Mouse (Mus musculus) neural tube, embryonic 15.5 days (tissue): Measurements from ENCODE around the gene Foxc1. TPM values are rescaled to one million over a fixed set of nuclear protein-coding genes. Genes with fewer than 3 reads are reported as not detected.

ENCODE experiments used
- ATAC-seq: fragments of 200-750 bp; cut with Nextera tagmentation; 2 replicates; pipeline ENCODE4 v1.8.0; 2017; ENCODE audit warnings: mild to moderate bottlenecking, moderate TSS enrichment, moderate library complexity; ENCODE audit not compliant: low FRiP score
- H3K27ac ChIP-seq: fragments of 300-500 bp; sonication (generic); replicated peaks from 2 replicates; pipeline ENCODE4 v1.5.1; 2015; ENCODE audit warnings: mild to moderate bottlenecking, inconsistent platforms
- H3K27me3 ChIP-seq: fragments of 300-500 bp; sonication (generic); replicated peaks from 2 replicates; pipeline ENCODE4 v1.6.1; 2015; ENCODE audit warnings: inconsistent platforms
- H3K36me3 ChIP-seq: fragments of 300-500 bp; sonication (generic); 2 replicates; pipeline ENCODE4 v1.6.1; 2015; ENCODE audit warnings: inconsistent platforms
- H3K4me1 ChIP-seq: fragments of 300-500 bp; sonication (generic); 2 replicates; pipeline ENCODE4 v1.6.1; 2015; ENCODE audit warnings: inconsistent platforms
- H3K4me2 ChIP-seq: fragments of 300-500 bp; sonication (generic); 2 replicates; pipeline ENCODE4 v1.6.1; 2015; ENCODE audit warnings: inconsistent platforms, mild to moderate bottlenecking, moderate library complexity
- H3K4me3 ChIP-seq: fragments of 300-500 bp; sonication (generic); replicated peaks from 2 replicates; pipeline ENCODE4 v1.5.1; 2015; ENCODE audit warnings: mild to moderate bottlenecking, inconsistent platforms
- H3K9ac ChIP-seq: fragments of 300-500 bp; sonication (generic); replicated peaks from 2 replicates; pipeline ENCODE4 v1.6.1; 2015; ENCODE audit warnings: mild to moderate bottlenecking, inconsistent platforms
- H3K9me3 ChIP-seq: fragments of 300-500 bp; sonication (generic); replicated peaks from 2 replicates; pipeline ENCODE4 v1.6.1; 2016; ENCODE audit warnings: inconsistent platforms
- WGBS: fragments of 180-500 bp; shearing (Covaris S2); methylation state at CpG from one replicate; pipeline ENCODE4 v1.1.7; 2015; ENCODE audit warnings: mixed read lengths; 5-methylcytosine and 5-hydroxymethylcytosine counted together
- polyA plus RNA-seq: library from polyadenylated mRNA; unstranded; fragments of >200 nt; fragmentation: Nextera tagmentation; extraction: Ambion mirVana; gene quantifications from 2 replicates; pipeline ENCODE4 v1.2.1, GENCODE M21; 2015

The Foxc1 gene
- polyA plus RNA-seq, 1 experiment from 2014 or later, result 1.1 TPM

DNA sequence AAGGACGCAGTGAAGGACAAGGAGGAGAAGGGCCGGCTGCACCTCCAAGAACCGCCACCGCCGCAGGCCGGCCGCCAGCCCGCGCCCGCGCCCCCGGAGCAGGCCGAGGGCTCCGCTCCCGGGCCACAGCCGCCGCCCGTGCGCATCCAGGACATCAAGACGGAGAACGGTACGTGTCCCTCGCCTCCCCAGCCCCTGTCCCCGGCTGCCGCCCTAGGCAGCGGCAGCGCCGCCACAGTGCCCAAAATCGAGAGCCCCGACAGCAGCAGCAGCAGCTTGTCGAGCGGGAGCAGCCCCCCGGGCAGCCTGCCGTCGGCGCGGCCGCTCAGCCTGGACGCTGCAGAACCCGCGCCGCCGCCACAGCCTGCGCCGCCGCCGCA, 1.3 kb downstream of the Foxc1 start:
- H3K27ac ChIP-seq, result peak overlapping the region; percentile 71; the same call in 1 of the 2 replicates
- H3K36me3 ChIP-seq, result no peaks in the 10 kb centered on the region
- peak overlapping the region; percentile 44 for H3K4me3 ChIP-seq
- H3K27me3 ChIP-seq, result peaks cover 72% of the 10 kb centered on the region
- H3K4me2 ChIP-seq, result peak overlapping the region; percentile 74
- H3K9me3 ChIP-seq, result no peaks in the 10 kb centered on the region
- peaks cover 40% of the 10 kb centered on the region for H3K4me1 ChIP-seq
- peak overlapping the region; percentile 38 for H3K9ac ChIP-seq
- no peak for ATAC-seq
- under 1% methylated on average over 46 of the region's 47 CpGs for WGBS

DNA sequence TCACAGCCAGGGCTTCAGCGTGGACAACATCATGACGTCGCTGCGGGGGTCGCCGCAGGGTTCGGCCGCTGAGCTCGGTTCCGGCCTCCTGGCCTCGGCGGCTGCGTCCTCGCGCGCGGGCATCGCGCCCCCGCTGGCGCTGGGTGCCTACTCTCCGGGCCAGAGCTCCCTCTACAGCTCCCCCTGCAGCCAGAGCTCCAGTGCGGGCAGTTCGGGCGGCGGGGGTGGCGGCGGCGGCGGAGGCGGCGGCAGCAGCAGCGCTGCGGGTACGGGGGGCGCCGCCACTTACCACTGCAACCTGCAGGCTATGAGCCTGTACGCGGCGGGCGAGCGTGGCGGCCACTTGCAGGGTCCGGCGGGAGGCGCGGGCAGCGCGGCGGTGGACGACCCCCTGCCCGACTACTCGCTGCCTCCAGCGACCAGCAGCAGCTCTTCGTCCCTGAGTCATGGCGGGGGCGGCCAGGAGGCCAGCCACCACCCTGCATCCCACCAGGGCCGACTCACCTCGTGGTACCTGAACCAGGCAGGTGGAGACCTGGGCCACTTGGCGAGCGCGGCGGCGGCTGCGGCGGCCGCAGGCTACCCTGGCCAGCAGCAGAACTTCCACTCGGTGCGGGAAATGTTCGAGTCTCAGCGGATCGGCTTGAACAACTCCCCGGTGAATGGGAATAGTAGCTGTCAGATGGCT, 1.8 kb downstream of the Foxc1 start:
- WGBS, result under 1% methylated on average over 55 of the region's 73 CpGs
- Histone ChIP-seq H3K9ac (peak overlapping the region; percentile 38; the same call in 1 of the 2 replicates), H3K4me3 (peak overlapping the region; percentile 44), H3K27me3 (peaks cover 74% of the 10 kb centered on the region), H3K4me1 (peaks cover 40% of the 10 kb centered on the region), H3K36me3 (no peaks in the 10 kb centered on the region), H3K9me3 (no peaks in the 10 kb centered on the region), H3K27ac (peak overlapping the region; percentile 71), H3K4me2 (peak overlapping the region; percentile 74)
- ATAC-seq, result no peak

DNA sequence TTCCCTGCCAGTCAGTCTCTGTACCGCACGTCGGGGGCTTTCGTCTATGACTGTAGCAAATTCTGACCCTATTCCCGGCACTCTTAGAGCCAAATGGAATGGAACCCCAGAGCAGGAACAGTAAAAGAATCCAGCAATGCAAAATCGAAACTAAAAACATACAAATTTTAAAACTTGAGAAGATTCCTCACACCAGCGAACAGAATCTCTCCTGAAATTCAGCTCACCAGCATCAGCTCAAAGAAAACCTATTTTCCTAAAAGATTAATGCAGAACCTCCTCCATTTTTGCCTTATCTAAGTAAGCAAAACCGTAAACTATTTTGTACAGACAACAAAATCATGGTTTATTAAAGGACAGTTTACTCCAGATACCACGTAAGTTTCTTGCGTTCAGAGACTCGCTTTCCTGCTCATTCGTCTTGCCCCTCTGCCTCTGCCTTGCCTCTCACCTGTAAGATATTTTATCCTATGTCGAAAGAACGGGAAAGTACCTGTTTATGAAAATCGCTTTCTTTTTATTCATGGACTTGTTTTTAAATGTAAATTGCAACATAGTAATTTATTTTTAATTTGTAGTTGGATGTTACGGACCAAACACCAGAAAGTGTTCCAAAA, 2.5 kb downstream of the Foxc1 start:
- no peaks in the 10 kb centered on the region for H3K36me3 ChIP-seq
- H3K4me1 ChIP-seq, result peaks cover 40% of the 10 kb centered on the region
- no peak overlapping the region for H3K9ac ChIP-seq
- ATAC-seq, result no peak
- H3K27me3 ChIP-seq, result peaks cover 75% of the 10 kb centered on the region
- no peaks in the 10 kb centered on the region for H3K9me3 ChIP-seq
- 4% methylated on average over 16 of the region's 16 CpGs for WGBS
- H3K4me3 ChIP-seq, result peak overlapping the region; percentile 44
- peak overlapping the region; percentile 71 for H3K27ac ChIP-seq
- peak overlapping the region; percentile 74; the same call in 1 of the 2 replicates for H3K4me2 ChIP-seq

DNA sequence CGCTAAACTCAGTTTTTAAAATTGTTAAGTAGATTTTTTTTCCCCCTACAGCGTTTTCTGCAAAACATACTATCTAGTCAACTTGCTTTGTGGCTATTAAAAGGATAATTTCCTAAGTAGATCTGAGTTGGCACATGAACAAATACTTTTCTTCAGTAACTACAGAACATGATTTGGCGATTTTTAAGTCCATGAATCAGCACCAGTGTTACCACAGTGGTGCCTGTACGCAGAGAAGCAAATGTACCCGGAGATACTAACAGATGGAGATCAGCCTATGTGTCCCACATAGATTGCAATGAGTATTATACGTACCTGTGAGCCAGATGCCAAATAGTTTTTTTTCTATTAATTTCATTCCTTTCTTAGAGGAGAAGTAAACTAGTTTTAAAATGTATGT, 3.3 kb downstream of the Foxc1 start:
- Histone ChIP-seq H3K27ac (no peak overlapping the region), H3K36me3 (no peaks in the 10 kb centered on the region), H3K27me3 (peaks cover 77% of the 10 kb centered on the region), H3K4me1 (peaks cover 40% of the 10 kb centered on the region), H3K9me3 (no peaks in the 10 kb centered on the region), H3K4me2 (no peak overlapping the region), H3K4me3 (peak overlapping the region; percentile 26; the same call in 1 of the 2 replicates), H3K9ac (no peak overlapping the region)
- ATAC-seq, result no peak
- WGBS, result 8% methylated on average over 6 of the region's 6 CpGs

DNA sequence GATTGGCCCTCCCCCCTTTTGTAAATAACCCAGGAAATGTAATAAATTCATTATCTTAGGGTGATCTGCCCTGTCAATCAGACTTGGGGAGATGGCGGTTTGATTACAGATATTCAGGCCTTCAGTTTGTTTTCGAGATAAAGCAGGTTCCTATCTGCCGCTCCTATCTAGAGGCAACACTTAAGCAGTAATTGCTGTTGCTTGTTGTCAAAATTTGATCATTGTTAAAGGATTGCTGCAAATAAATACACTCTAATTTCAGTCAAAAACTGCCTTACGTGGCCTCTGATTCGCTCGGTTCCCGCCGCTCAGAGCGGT, 3.9 kb downstream of the Foxc1 start:
- Histone ChIP-seq H3K4me1 (peaks cover 40% of the 10 kb centered on the region), H3K9ac (peak overlapping the region; percentile 26; the same call in 1 of the 2 replicates), H3K9me3 (no peaks in the 10 kb centered on the region), H3K4me2 (peak overlapping the region; percentile 45), H3K27ac (peak overlapping the region; percentile 45; the same call in 1 of the 2 replicates), H3K4me3 (peak overlapping the region; percentile 33), H3K27me3 (peaks cover 77% of the 10 kb centered on the region), H3K36me3 (no peaks in the 10 kb centered on the region)
- WGBS, result 1% methylated on average over 9 of the region's 9 CpGs
- no peak for ATAC-seq

DNA sequence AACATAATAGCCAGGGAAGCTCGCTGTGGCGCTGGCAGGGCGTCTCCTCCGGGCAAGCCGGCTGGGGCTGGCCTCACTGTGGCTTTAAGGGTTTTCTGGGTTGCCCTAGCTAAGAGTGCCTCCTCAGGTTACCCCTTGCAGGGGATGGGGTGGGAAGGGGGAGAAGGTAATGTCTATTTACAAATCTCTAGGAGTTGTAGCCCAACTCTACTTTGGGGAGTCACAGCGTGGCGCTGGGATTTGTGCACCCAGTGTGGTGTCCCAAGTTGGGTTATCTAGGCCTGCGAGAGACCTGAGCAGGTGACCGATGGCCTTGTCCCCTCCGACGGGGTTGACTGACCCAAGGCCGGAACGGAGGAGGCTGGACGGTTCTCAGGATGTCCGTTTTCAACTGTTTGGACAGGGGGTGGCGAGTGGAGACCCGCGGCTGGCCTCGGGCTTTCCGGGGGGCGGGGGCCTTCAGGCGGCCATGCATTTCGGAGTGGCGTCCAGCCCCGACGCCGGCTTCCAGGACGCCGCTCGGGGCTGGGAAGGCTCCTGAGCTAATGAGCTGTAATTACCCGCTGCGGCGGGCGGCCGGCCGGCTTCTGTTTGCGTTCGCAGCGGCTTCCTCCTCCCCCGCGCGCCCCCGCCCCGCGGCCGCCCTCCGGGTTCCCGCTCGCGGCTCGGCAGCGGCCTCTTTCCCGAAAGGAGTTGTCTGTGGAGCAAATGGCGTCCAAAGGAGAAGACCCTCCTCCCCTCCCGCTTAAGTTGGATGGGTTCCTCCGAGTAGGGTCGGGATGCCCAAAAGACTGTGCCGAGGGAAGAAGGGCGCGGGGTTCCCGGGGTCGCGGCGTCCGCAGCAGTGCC, 4.5 kb downstream of the Foxc1 start:
- peak overlapping the region; percentile 45; the same call in 1 of the 2 replicates for H3K27ac ChIP-seq
- under 1% methylated on average over 58 of the region's 65 CpGs for WGBS

DNA sequence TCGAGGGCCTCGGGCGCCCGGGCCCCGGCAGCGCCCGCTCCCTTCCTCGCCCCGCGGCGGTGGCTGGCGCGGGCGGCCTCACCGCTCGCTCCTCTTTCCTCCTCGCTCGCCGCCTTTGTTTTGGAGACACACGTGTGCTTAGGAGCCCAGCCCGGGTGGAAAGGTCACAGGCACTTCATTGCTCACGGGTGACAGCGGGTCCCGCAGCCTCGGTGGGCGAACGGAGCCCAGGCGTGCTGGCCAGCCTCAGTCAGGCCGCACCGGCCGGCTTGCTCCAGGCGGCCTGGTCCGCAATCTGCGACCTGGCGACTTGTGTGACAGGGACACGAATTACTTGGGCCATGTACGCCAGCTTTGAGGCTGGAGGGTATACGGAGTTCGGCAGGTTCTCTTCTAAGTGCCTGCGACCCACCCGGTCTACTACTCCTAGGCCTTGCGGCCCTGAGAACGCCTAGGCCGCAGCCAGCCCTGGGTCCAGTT, 5.1 kb downstream of the Foxc1 start:
- H3K9me3 ChIP-seq, result no peaks in the 10 kb centered on the region
- no peak overlapping the region for H3K27ac ChIP-seq
- peak overlapping the region; percentile 33 for H3K4me3 ChIP-seq
- ATAC-seq, result no peak
- H3K4me1 ChIP-seq, result peaks cover 33% of the 10 kb centered on the region
- no peaks in the 10 kb centered on the region for H3K36me3 ChIP-seq
- peak overlapping the region; percentile 45 for H3K4me2 ChIP-seq
- peak overlapping the region; percentile 26; the same call in 1 of the 2 replicates for H3K9ac ChIP-seq
- 9% methylated on average over 44 of the region's 44 CpGs for WGBS
- peaks cover 78% of the 10 kb centered on the region for H3K27me3 ChIP-seq

More for the DNA sequence above, 4.5 kb downstream of the Foxc1 start:
- no peaks in the 10 kb centered on the region for H3K36me3 ChIP-seq
- peaks cover 39% of the 10 kb centered on the region for H3K4me1 ChIP-seq
- H3K4me3 ChIP-seq, result peak overlapping the region; percentile 33
- peak overlapping the region; percentile 45 for H3K4me2 ChIP-seq
- H3K9me3 ChIP-seq, result no peaks in the 10 kb centered on the region
- no peak for ATAC-seq
- peaks cover 77% of the 10 kb centered on the region for H3K27me3 ChIP-seq
- H3K9ac ChIP-seq, result peak overlapping the region; percentile 26

- ATAC-seq, result no peak
- H3K9ac ChIP-seq, result no peak overlapping the region
- H3K4me3 ChIP-seq, result no peak overlapping the region
- 58% methylated on average over 2 of the region's 2 CpGs for WGBS
- H3K4me1 ChIP-seq, result peaks cover 21% of the 10 kb centered on the region
- no peaks in the 10 kb centered on the region for H3K9me3 ChIP-seq
- no peaks in the 10 kb centered on the region for H3K36me3 ChIP-seq
- no peak overlapping the region for H3K27ac ChIP-seq
- H3K4me2 ChIP-seq, result peak overlapping the region; percentile 25
- H3K27me3 ChIP-seq, result peaks cover 87% of the 10 kb centered on the region
These were observed 6.3 kb downstream of the Foxc1 start for GRCm38 (mm10) chr13:31812701-31813100.

DNA sequence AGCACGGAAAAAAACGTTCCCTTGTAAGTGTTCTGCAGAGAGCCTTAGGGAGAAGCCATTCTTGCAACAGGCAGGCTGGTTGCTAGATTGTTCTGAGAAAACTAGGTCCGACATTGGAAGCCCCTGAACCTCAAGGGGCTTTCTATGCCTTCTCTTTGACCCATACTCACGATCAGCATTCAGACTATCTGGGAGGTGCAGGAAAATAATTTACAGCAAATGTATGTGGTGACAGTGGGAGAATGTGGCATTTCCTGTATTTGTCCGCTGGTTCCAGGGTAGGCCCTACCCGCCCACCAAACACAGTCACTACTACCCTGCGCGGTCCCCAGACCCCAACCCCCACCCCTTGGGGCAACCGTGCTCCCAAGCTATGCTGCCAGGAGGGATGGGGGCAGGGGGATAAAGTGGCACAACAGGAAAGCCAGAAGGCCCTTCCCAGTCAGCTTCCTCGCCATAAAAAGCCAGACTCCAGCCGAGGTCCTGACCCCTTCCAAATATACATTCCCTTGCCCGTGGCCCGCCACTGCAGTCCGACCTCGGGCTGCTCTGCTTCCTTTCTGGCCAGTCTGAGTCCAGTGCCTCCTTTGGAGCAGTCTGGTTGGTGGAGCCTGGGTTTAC, 9.1 kb downstream of the Foxc1 start:
- no peak overlapping the region; the same call in 1 of the 2 replicates for H3K27ac ChIP-seq

DNA sequence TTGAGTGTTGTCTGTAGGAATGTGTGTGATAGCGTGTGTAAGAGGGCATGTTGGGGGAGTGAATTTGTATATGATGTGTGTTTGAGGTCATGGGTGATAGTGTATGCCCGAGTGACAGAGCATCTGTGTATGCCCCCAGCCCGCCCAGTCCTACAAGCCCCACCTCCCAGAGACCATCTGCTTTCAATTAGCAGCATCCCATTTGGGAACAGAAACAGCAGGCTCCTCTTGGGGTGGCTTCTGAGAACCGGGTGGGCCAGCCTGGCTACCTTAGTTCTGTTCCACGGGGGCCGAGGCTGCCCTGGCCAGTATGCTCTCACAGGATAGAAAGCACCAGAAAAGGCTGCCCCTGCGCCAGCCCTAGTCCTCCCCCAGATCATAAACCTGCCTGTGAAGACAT, 11.9 kb downstream of the Foxc1 start:
- H3K9ac ChIP-seq, result no peak overlapping the region
- peaks cover 78% of the 10 kb centered on the region for H3K27me3 ChIP-seq
- ATAC-seq, result no peak
- H3K9me3 ChIP-seq, result no peaks in the 10 kb centered on the region
- WGBS, result 55% methylated on average over 7 of the region's 7 CpGs
- H3K4me3 ChIP-seq, result no peak overlapping the region
- no peak overlapping the region for H3K4me2 ChIP-seq
- H3K4me1 ChIP-seq, result peaks cover 7% of the 10 kb centered on the region; the same call in 1 of the 2 replicates
- no peaks in the 10 kb centered on the region for H3K36me3 ChIP-seq
- no peak overlapping the region for H3K27ac ChIP-seq

More for the DNA sequence above, 9.1 kb downstream of the Foxc1 start:
- 36% methylated on average over 15 of the region's 15 CpGs for WGBS
- H3K36me3 ChIP-seq, result no peaks in the 10 kb centered on the region
- H3K4me2 ChIP-seq, result peak overlapping the region; percentile 1; the same call in 1 of the 2 replicates
- ATAC-seq, result no peak
- no peaks in the 10 kb centered on the region for H3K9me3 ChIP-seq
- H3K9ac ChIP-seq, result no peak overlapping the region
- peaks cover 12% of the 10 kb centered on the region for H3K4me1 ChIP-seq
- peaks cover 92% of the 10 kb centered on the region for H3K27me3 ChIP-seq
- H3K4me3 ChIP-seq, result no peak overlapping the region
